Mouse (Mus musculus): ENCODE results near the gene Tnrc18. TPM values are rescaled to one million over a fixed set of nuclear protein-coding genes. Genes with fewer than 3 reads are reported as not detected.

The Tnrc18 gene
- total RNA-seq, 2 experiments from 2014 or later: 113 TPM

- DNase-seq: peak; percentile 56
Measured at GRCm38 (mm10) chr5:142822286-142823095, 5.0 kb upstream of the Tnrc18 start.

GRCm38 (mm10) chr5:142821974-142822285 lies 4.5 kb upstream of the Tnrc18 start:
- DNase-seq: no peak

- peak; percentile 93 for DNase-seq
Measured at GRCm38 (mm10) chr5:142821266-142821973, 4.0 kb upstream of the Tnrc18 start.

- DNase-seq: peak; percentile 82
Measured at GRCm38 (mm10) chr5:142820276-142821265, 3.1 kb upstream of the Tnrc18 start.

GRCm38 (mm10) chr5:142819385-142820275 lies 2.2 kb upstream of the Tnrc18 start:
- DNase-seq: peak; percentile 80

- peak; percentile 83 for DNase-seq
Measured at GRCm38 (mm10) chr5:142818435-142819360, 1.2 kb upstream of the Tnrc18 start.

- DNase-seq: peak; percentile 76
Measured at GRCm38 (mm10) chr5:142816811-142817523, 495 bp downstream of the Tnrc18 start.

GRCm38 (mm10) chr5:142816031-142816810 lies 1.2 kb downstream of the Tnrc18 start:
- DNase-seq: peak; percentile 65

GRCm38 (mm10) chr5:142815421-142816001 lies 2.0 kb downstream of the Tnrc18 start:
- DNase-seq: peak; percentile 44

GRCm38 (mm10) chr5:142814711-142815420 lies 2.6 kb downstream of the Tnrc18 start:
- peak; percentile 58 for DNase-seq

- DNase-seq: peak; percentile 67
Measured at GRCm38 (mm10) chr5:142814161-142814651, 3.3 kb downstream of the Tnrc18 start.

- DNase-seq: peak; percentile 58
Measured at GRCm38 (mm10) chr5:142813722-142814111, 3.7 kb downstream of the Tnrc18 start.

- DNase-seq: peak; percentile 74
Measured at GRCm38 (mm10) chr5:142812976-142813721, 4.3 kb downstream of the Tnrc18 start.

GRCm38 (mm10) chr5:142812621-142812975 lies 4.9 kb downstream of the Tnrc18 start:
- DNase-seq: no peak

- no peak for DNase-seq
Measured at GRCm38 (mm10) chr5:142811870-142812443, 5.5 kb downstream of the Tnrc18 start.

All from heart, postnatal 4 days (tissue).